Mouse (Mus musculus): ENCODE results near the gene Napa. TPM values are rescaled to one million over a fixed set of nuclear protein-coding genes. Genes with fewer than 3 reads are reported as not detected.

Gene Napa
- 100 to 1,000 TPM; 171 to 180 TPM for total RNA-seq (2023)

GRCm38 (mm10) chr7:16098021-16099017, at the start of gene Napa:
Gene Napa, plus strand, starts transcription at chr7:16098458.

DNA sequence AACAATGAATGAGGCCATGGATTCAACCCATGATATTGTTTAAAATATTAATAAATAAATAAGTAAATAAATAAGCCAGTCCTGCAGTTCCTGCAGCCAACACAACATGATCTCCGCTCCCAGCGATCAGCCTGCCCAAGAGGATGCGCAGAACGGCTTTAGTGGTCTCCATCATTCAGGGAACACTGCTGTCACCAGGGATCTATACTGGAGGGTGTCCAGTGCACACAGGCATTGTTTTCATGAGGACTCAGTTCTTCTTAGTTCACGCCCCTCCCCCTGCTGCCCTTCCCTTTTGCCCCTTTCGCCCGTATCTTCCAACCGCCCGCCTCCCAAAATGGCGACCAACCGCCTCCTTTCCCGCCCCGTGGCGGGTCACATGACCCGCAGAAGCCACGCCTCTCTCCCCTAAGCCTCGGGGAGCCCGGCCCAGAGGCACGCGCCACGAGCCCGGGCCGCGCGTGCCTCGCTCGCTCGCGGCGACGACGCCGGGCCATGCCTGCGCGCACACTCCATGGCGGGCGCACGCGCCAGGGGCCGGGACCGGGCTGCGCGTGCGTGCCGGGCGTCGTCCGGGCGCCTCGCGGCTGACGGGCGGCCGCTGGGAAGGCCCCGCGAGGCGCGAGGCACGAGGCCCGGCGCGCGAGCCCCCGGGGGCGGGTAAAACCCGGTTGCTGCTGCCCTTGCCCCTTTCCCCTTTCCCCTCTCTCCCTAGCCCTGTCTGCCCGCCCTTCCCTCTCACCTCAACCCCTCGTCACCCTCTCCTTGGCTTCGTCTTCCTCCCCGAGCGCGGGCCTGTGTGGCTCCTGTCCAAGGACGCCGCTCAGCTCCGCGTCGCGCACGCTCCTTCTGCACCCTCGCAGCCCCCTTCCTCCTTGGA, 36.8 kb upstream of the Napa start, which contains the start of gene Zfp541:
Gene Zfp541 (plus strand): TSS at position 596 of the 880 bp plus-strand sequence.

DNA sequence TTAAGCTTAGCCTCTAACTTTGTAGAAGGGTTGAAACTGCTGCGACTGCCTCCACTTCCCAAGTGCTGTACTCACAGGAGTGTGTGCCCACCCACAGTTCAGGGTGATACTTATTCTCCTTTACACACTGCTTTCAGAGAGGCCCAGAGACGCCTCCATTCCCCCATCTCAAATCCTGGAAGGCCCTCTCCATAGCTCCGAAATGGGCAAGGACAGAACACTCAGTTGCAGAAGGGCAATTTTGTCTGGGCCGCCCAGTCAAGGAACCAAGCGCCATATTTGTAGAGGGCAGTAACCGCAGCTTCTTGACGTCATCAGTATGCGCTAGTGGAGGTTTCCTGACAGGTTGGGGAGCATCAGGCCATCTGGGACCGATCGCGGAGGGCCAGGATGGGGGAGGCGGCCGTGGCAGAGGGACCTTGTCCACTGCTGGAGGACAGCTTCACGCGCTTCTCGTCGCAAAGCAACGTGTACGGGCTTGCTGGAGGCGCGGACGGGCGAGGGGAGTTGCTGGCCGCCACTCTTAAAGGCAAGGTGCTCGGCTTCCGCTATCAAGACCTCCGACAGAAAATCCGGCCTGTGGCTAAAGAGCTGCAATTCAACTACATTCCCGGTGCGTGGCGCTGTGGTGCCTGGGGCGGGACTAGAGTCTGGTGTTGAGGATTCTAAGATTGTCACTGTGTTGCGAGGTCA, 21.5 kb downstream of the Napa start, which contains the start of gene Kptn:
Gene Kptn (plus strand): TSS at position 327 of the 693 bp plus-strand sequence.

DNA sequence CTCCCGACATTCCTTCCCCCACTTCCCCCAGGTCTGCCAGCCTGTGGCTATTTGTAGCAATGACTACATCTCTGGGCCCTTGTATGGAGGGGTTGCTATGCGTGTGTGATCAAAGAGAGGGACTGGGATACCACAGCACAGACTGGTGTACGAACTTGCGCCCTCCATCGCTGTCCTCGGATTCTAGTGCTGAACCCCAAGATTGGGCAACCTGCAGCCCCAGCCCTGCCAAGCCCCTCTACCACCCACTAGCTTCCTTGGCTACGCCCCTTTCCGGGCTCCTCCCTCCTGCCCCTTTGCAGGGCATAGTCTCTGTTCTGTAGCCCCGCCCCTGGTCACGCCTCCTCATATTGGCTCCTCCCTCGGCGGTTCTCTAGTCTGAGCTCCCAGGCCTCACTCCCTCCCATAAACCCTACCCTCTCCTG, 31.2 kb downstream of the Napa start, which contains the start of gene Slc8a2:
Gene Slc8a2 (plus strand): TSS at position 406 of the 425 bp plus-strand sequence.

Other genes starting within 250 kb of the Napa start
- gene Crx, start 218.5 kb upstream of the Napa start, total RNA-seq (2023), result not detected
- gene Crxos, start 215.8 kb upstream of the Napa start, total RNA-seq (2023), result not detected
- gene Selenow, start 176.1 kb upstream of the Napa start, total RNA-seq (2023), result 10 to 100 TPM; 29.9 to 31.5 TPM
- 100 to 1,000 TPM; 144 to 183 TPM for gene Nop53, start 152.4 kb upstream of the Napa start, total RNA-seq (2023)
- gene Ehd2, start 130.9 kb upstream of the Napa start, total RNA-seq (2023), result under 1 TPM; 0.44 to 0.60 TPM
- 10 to 100 TPM; 30.5 to 32.9 TPM for gene Bicra, start 50.5 kb upstream of the Napa start, total RNA-seq (2023)
- under 1 TPM; 0.20 to 0.33 TPM for gene Zfp541, start 36.6 kb upstream of the Napa start, total RNA-seq (2023)
- 10 to 100 TPM; 19.0 to 19.7 TPM for gene Kptn, start 21.4 kb downstream of the Napa start, total RNA-seq (2023)
- gene Slc8a2, start 31.4 kb downstream of the Napa start, total RNA-seq (2023), result under 1 TPM in 1 of 2 experiments, not detected in 1; 0.11 TPM
- gene Meis3, start 76.6 kb downstream of the Napa start, total RNA-seq (2023), result under 1 TPM in 1 of 2 experiments, not detected in 1; 0.86 TPM
- 10 to 100 TPM; 20.4 to 24.2 TPM for gene Dhx34, start 123.6 kb downstream of the Napa start, total RNA-seq (2023)
- 10 to 100 TPM; 25.2 to 26.8 TPM for gene C5ar2, start 145.7 kb downstream of the Napa start, total RNA-seq (2023)
- gene C5ar1, start 161.1 kb downstream of the Napa start, total RNA-seq (2023), result 100 to 1,000 TPM; 417 to 461 TPM
- gene Inafm1, start 175.2 kb downstream of the Napa start, total RNA-seq (2023), result 10 to 100 TPM; 13.3 to 15.2 TPM
- 100 to 1,000 TPM; 179 to 201 TPM for gene Ccdc9, start 188.3 kb downstream of the Napa start, total RNA-seq (2023)
- 10 to 100 TPM; 24.8 to 28.4 TPM for gene Bbc3, start 209.9 kb downstream of the Napa start, total RNA-seq (2023)

Data from neutrophil, adult 59 days (primary cell).